Mouse (Mus musculus) embryonic facial prominence, embryonic 14.5 days (tissue): ENCODE results near the gene Mrpl50. TPM values are rescaled to one million over a fixed set of nuclear protein-coding genes. Genes with fewer than 3 reads are reported as not detected.

ENCODE experiments used
- polyA plus RNA-seq: library from polyadenylated mRNA; unstranded; fragments of >200 nt; fragmentation: Nextera tagmentation; extraction: Ambion mirVana; gene quantifications from 2 replicates; pipeline ENCODE4 v1.2.1, GENCODE M21; 2014

Mrpl50 gene
- polyA plus RNA-seq, 1 experiment from 2014 or later: 75.4 TPM

Other genes starting within 250 kb of the Mrpl50 start
- gene Acnat2, start 112.9 kb downstream of the Mrpl50 start, polyA plus RNA-seq: not detected in 2 replicates
- 0.13 TPM in 1 of 2 replicates, not detected in the other for gene Acnat1, start 47.2 kb downstream of the Mrpl50 start, polyA plus RNA-seq
- gene Baat, start 14.5 kb downstream of the Mrpl50 start, polyA plus RNA-seq: 0.16 TPM in 1 of 2 replicates, not detected in the other
- gene Zfp189, start 83 bp upstream of the Mrpl50 start, polyA plus RNA-seq: 8.8 and 9.7 TPM in 2 replicates
- 0.09 and 0.14 TPM in 2 replicates for gene Aldob, start 28.5 kb upstream of the Mrpl50 start, polyA plus RNA-seq
- gene Tmem246, start 76.8 kb upstream of the Mrpl50 start, polyA plus RNA-seq: 34.0 and 39.2 TPM in 2 replicates
- gene Rnf20, start 110.9 kb upstream of the Mrpl50 start, polyA plus RNA-seq: 54.8 and 55.3 TPM in 2 replicates
- gene Ppp3r2, start 160.9 kb upstream of the Mrpl50 start, polyA plus RNA-seq: 0.07 and 0.13 TPM in 2 replicates